Mouse (Mus musculus) heart, embryonic 13.5 days (tissue): ENCODE measurements around the gene Sf3b5. TPM values are rescaled to one million over a fixed set of nuclear protein-coding genes. Genes with fewer than 3 reads are reported as not detected.

ENCODE experiments used
- ATAC-seq: fragments of 200-750 bp; cut with Nextera tagmentation; 2 replicates; pipeline ENCODE4 v1.8.0; 2017; ENCODE audit warnings: moderate TSS enrichment; ENCODE audit not compliant: insufficient number of reproducible peaks, low FRiP score, low TSS enrichment; ENCODE audit errors: extremely low read depth
- H3K27ac ChIP-seq: fragments of 300-500 bp; sonication (generic); replicated peaks from 2 replicates; pipeline ENCODE4 v1.5.1; 2015; ENCODE audit warnings: moderate library complexity, mild to moderate bottlenecking, inconsistent platforms
- H3K27me3 ChIP-seq: fragments of 300-500 bp; sonication (generic); replicated peaks from 2 replicates; pipeline ENCODE4 v1.6.1; 2015; ENCODE audit warnings: mild to moderate bottlenecking, inconsistent platforms
- H3K36me3 ChIP-seq: fragments of 300-500 bp; sonication (generic); 2 replicates; pipeline ENCODE4 v1.6.1; 2015; ENCODE audit warnings: mild to moderate bottlenecking, inconsistent platforms
- H3K4me1 ChIP-seq: fragments of 300-500 bp; sonication (generic); 2 replicates; pipeline ENCODE4 v1.6.1; 2015; ENCODE audit warnings: inconsistent platforms
- H3K4me2 ChIP-seq: fragments of 300-500 bp; sonication (generic); 2 replicates; pipeline ENCODE4 v1.6.1; 2015; ENCODE audit warnings: inconsistent platforms, mild to moderate bottlenecking, moderate library complexity
- H3K4me3 ChIP-seq: fragments of 300-500 bp; sonication (generic); 2 replicates; pipeline ENCODE4 v1.5.1; 2015; ENCODE audit warnings: moderate library complexity, mild to moderate bottlenecking, inconsistent platforms
- H3K9ac ChIP-seq: fragments of 300-500 bp; sonication (generic); 2 replicates; pipeline ENCODE4 v1.6.1; 2015; ENCODE audit warnings: inconsistent platforms, mild to moderate bottlenecking, moderate library complexity
- H3K9me3 ChIP-seq: fragments of 300-500 bp; sonication (generic); 2 replicates; pipeline ENCODE4 v1.6.1; 2016; ENCODE audit warnings: inconsistent platforms
- WGBS: fragments of 180-500 bp; shearing (Covaris S2); methylation state at CpG from one replicate; pipeline ENCODE4 v1.1.7; 2015; ENCODE audit warnings: mixed read lengths; 5-methylcytosine and 5-hydroxymethylcytosine counted together
- polyA plus RNA-seq: library from polyadenylated mRNA; unstranded; fragments of >200 nt; fragmentation: Nextera tagmentation; extraction: Ambion mirVana; gene quantifications from 2 replicates; pipeline ENCODE4 v1.2.1, GENCODE M21; 2015

Sf3b5 gene
- polyA plus RNA-seq, result 28.9 and 32.3 TPM in 2 replicates

DNA sequence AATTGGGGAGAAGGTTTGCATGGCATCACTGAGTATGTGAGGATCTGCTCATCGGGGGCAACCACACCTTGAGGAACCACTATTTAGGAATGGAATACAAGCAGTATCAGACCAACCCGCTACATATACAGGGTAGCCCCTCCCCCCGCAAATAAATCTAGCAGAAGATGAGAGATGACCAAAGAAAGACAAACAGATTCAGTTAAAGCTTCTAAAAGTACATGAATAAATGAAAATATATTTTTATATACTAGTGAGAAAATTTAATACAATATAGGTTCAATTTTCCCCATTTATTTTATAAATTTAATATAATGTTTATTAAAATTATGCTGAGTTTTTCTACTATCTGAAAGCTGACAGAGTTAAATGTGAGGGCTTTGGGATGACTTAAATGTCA, at the start of gene Sf3b5:
TSS of gene Sf3b5 (plus strand) at position 301 of the 400 bp plus-strand sequence.
- peaks cover 2% of the 10 kb centered on the region for H3K36me3 ChIP-seq
- no peak within 1 kb of the TSS for H3K4me2 ChIP-seq
- no peak within 1 kb of the TSS for H3K4me3 ChIP-seq
- H3K27ac ChIP-seq, result no peak within 1 kb of the TSS
- 78% methylated on average over 3 of the region's 3 CpGs for WGBS
- H3K27me3 ChIP-seq, result no peaks in the 10 kb centered on the region
- no peak for ATAC-seq
- H3K9me3 ChIP-seq, result no peaks in the 10 kb centered on the region
- H3K4me1 ChIP-seq, result peaks cover 13% of the 10 kb centered on the region
- H3K9ac ChIP-seq, result no peak within 1 kb of the TSS

DNA sequence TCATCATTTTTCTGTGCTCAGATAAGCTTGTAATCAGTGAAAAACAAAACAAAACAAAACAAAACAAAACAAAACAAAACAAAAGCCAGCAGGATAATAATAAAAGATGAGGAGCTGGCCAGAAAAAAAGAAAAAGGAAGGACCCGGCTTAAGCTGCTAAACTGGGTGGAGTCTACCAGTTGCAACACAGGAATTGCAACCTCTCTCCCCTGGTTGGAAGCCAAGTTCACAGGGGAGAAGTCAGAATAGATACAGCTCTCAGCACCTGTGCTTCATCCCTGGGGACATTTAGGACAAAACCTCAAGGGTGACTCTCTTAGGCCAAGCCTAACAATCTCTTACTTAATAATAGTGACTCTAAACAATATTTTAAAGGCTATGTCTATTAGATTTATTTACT, 49.3 kb upstream of the Sf3b5 start:
- H3K27ac ChIP-seq, result no peak overlapping the region
- H3K4me1 ChIP-seq, result no peaks in the 10 kb centered on the region
- H3K36me3 ChIP-seq, result no peaks in the 10 kb centered on the region
- H3K9ac ChIP-seq, result no peak overlapping the region
- H3K9me3 ChIP-seq, result no peaks in the 10 kb centered on the region
- WGBS, result 41% methylated on average over 1 of the region's 1 CpGs
- H3K4me3 ChIP-seq, result no peak overlapping the region
- no peaks in the 10 kb centered on the region for H3K27me3 ChIP-seq
- no peak overlapping the region for H3K4me2 ChIP-seq
- ATAC-seq, result no peak

DNA sequence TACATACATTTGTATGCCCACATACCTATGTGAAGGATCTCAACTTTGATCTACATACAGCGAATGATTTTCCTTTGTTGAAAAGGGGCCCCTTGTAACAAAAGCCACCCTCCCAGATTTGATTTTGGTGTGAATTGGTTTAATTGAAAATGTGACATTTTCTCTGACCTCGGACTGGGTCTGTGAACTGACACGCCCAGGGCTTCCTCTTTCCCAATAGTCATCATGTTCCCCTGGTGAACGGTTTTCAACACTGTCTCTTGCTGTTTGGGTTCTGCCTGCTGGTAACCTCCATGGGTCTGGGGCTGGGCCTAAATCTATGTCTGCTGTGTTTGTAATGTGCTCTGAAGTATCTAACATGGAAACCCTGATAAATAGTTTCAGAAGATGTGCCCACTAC, 47.9 kb upstream of the Sf3b5 start:
- Histone ChIP-seq H3K4me2 (no peak overlapping the region), H3K9me3 (no peaks in the 10 kb centered on the region), H3K4me1 (no peaks in the 10 kb centered on the region), H3K27me3 (no peaks in the 10 kb centered on the region), H3K27ac (no peak overlapping the region), H3K4me3 (no peak overlapping the region), H3K36me3 (no peaks in the 10 kb centered on the region), H3K9ac (no peak overlapping the region)
- no peak for ATAC-seq
- 75% methylated on average over 4 of the region's 4 CpGs for WGBS

DNA sequence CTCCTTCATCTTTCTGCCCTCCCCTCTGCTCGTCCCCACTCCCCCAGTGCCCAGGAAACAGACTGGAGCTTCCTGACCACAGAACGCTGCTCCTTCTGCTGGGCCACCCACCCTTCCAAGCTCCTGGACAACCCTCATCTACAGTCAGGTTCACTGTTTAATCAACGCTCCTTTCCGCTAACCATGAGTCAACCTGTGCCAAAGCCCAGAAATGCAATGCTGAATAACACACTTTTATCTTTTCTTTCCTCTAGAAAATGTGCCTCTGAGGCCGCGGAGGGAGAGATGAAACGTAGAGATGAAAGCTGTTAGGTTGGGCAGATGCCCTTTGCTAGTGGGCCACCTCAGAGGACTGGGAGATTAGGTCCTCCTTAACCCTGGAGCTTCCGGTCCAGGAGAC, 43.6 kb upstream of the Sf3b5 start:
- no peak overlapping the region for H3K27ac ChIP-seq
- ATAC-seq, result no peak
- H3K9ac ChIP-seq, result no peak overlapping the region
- no peaks in the 10 kb centered on the region for H3K27me3 ChIP-seq
- no peaks in the 10 kb centered on the region for H3K36me3 ChIP-seq
- no peak overlapping the region for H3K4me2 ChIP-seq
- no peak overlapping the region for H3K4me3 ChIP-seq
- 71% methylated on average over 8 of the region's 8 CpGs for WGBS
- no peaks in the 10 kb centered on the region for H3K9me3 ChIP-seq
- H3K4me1 ChIP-seq, result peaks cover 5% of the 10 kb centered on the region; the same call in 1 of the 2 replicates

DNA sequence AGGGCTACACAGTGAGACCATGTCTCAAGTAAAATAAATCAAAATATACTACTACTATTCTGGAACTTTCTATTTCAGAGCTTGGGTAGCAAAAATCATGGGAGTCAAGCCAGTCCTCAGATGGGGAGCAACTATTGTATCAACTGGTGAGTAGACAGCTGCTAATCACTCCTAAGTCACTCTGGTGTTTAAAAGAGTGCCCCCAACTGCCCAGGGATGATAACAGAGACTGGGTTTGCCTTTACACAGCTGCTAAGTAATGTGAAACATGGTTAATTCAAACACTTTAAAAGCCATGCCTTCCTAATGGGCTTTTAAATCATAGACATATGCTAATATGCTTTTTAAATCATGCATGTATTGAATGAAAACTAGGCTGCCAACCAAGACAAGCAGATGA, 42.9 kb upstream of the Sf3b5 start:
- no peak for ATAC-seq
- H3K4me2 ChIP-seq, result no peak overlapping the region

DNA sequence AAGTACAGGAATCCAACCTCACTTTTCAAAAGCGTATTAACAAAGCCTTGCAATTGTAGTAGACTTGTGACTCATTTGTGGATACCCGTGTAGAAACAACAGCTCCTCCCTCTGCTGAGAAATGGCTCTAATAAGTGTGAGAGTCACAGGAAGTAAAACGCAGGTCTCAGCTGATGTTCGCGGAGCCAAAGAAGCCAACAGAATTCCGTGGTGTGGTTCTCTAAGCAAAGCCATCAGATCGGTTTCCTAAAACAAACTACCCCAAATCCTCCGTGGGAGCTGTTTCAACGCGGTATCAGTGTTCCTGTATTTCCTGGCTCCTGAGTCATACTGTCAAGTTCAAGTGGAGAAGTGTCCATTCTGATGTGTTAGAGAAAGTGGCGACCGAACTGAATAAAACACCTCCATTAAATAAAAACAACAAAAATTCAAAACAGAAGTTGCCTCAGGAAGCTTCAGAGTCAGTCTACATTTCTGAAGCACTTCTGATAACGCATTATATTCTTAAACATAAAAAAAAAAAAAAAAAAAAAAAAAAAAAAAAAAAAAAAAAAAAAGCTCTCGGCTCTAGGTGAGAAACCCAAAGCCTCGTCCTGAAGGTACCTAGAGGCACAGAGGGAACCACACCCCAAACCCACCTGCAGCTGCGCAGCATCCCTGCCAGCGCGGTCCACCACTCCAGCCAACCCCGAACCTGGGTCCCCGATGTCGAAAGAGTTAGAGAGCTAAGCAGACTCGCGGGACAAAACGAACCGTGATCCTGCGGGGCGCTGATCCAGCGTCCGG, 41.6 kb upstream of the Sf3b5 start:
- peaks cover 5% of the 10 kb centered on the region; the same call in 1 of the 2 replicates for H3K4me1 ChIP-seq
- 4% methylated on average over 29 of the region's 29 CpGs for WGBS
- no peaks in the 10 kb centered on the region for H3K9me3 ChIP-seq
- H3K4me3 ChIP-seq, result peak overlapping the region; percentile 81
- H3K4me2 ChIP-seq, result peak overlapping the region; percentile 90
- H3K27me3 ChIP-seq, result no peaks in the 10 kb centered on the region
- H3K36me3 ChIP-seq, result no peaks in the 10 kb centered on the region
- ATAC-seq, result no peak
- H3K27ac ChIP-seq, result no peak overlapping the region
- H3K9ac ChIP-seq, result peak overlapping the region; percentile 82

More for the DNA sequence above, 42.9 kb upstream of the Sf3b5 start:
- H3K4me3 ChIP-seq, result no peak overlapping the region
- H3K27me3 ChIP-seq, result no peaks in the 10 kb centered on the region
- H3K27ac ChIP-seq, result no peak overlapping the region
- H3K9ac ChIP-seq, result no peak overlapping the region
- no peaks in the 10 kb centered on the region for H3K36me3 ChIP-seq
- H3K4me1 ChIP-seq, result peaks cover 5% of the 10 kb centered on the region; the same call in 1 of the 2 replicates
- no peaks in the 10 kb centered on the region for H3K9me3 ChIP-seq

DNA sequence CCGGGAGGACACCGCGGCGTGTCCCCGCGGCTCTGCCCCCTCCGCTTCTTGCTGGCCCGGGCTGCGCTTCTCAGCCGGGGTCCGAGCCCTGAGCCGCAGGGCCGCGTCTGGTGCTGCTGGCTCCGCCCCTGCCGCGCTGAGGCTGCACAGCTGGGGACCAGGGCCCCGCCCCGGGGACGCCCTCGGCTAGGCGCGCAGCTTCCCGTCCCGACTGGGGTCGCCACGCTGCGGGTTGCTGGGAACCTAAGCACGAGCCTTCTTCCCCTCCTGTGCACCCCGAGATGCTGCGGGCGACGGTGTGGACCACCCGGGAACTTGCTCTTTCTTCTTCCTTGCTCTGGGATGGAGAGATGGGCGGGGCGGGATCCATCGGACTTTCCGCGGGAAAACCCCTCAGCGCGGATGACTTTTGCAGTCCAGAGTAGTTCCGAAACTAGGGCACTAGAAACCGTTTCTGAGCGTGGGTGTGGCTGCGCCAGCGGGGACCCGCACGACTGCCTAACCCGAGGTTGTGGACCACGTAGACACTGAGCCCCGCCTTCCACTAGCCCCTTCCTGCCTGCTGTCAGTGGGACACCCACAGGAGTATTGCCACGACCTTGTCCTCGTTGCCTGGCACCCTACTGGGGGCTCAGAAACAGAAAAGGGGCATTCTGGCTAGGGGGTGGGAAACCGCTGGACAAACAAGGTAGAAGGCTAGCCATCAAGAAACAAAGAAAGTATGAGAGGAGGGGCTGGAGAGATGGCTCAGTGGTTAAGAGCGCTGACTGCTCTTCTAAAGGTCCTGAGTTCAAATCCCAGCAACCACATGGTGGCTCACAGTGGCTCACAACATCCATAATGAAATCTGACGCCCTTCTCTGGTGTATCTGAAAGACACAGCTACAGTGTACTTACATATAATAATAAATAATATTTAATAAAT, 40.7 kb upstream of the Sf3b5 start, which contains the start of gene Stx11:
TSS of gene Stx11 (minus strand) at position 148 of the 925 bp plus-strand sequence.
- Histone ChIP-seq H3K4me1 (peaks cover 5% of the 10 kb centered on the region; the same call in 1 of the 2 replicates), H3K27ac (no peak within 1 kb of the TSS), H3K4me3 (peak within 1 kb of the TSS; percentile 81), H3K4me2 (peak within 1 kb of the TSS; percentile 90), H3K27me3 (no peaks in the 10 kb centered on the region), H3K9ac (peak within 1 kb of the TSS; percentile 82), H3K9me3 (no peaks in the 10 kb centered on the region), H3K36me3 (no peaks in the 10 kb centered on the region)
- 4% methylated on average over 56 of the region's 56 CpGs for WGBS
- ATAC-seq, result peak; percentile 65

DNA sequence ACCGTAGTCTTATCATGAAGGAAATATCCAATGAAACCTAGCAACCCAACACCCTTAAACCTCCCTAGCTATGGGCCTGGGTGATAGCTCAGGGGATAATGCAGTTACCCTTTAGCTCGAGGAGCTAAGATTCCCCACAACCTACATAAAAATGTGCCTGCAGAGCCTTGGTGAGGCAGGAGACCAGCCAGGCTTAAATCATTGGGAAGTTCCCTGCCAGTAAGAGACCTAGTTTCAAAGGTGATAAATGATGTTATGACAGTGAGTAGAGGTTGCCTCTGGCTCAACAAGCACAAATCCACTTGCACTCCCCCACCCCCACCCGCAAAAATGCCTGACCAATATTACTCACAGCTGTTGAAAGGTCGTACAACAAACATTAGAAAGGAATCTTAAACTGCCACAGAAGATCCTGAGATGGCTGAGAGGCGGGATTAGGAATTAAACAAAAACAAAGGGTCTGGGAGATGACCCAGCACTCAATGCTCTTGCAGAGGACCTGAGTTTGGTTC, 39.4 kb upstream of the Sf3b5 start:
- H3K27ac ChIP-seq, result no peak overlapping the region
- no peak overlapping the region for H3K4me2 ChIP-seq
- no peak overlapping the region for H3K4me3 ChIP-seq
- H3K36me3 ChIP-seq, result no peaks in the 10 kb centered on the region
- H3K9ac ChIP-seq, result no peak overlapping the region
- ATAC-seq, result no peak
- no peaks in the 10 kb centered on the region for H3K9me3 ChIP-seq
- H3K4me1 ChIP-seq, result peaks cover 5% of the 10 kb centered on the region; the same call in 1 of the 2 replicates
- WGBS, result 70% methylated on average over 5 of the region's 5 CpGs
- H3K27me3 ChIP-seq, result no peaks in the 10 kb centered on the region

DNA sequence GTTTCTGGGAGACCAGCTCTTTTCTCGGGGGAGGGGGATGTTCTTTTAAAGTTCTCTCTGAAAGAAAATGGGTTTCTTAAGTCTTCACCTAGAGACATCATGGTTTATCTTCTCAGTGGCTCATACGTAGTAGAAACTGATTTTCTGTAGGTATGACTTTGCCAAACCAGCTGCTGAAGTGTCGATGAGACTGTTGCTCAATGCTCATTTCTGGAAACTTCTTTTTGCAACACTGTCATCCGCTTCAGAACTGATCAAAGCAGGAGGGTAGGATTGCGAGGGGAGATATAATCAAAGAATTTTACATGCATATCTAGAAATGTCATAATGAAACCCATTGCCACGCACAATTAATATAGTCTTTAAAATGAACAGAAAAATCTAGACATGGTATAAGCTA, 30.6 kb upstream of the Sf3b5 start:
- 78% methylated on average over 6 of the region's 6 CpGs for WGBS
- no peak overlapping the region for H3K27ac ChIP-seq
- ATAC-seq, result no peak
- no peak overlapping the region for H3K4me3 ChIP-seq
- H3K9me3 ChIP-seq, result no peaks in the 10 kb centered on the region
- no peaks in the 10 kb centered on the region for H3K27me3 ChIP-seq
- H3K9ac ChIP-seq, result no peak overlapping the region
- H3K4me2 ChIP-seq, result no peak overlapping the region
- no peaks in the 10 kb centered on the region for H3K36me3 ChIP-seq
- no peaks in the 10 kb centered on the region for H3K4me1 ChIP-seq

DNA sequence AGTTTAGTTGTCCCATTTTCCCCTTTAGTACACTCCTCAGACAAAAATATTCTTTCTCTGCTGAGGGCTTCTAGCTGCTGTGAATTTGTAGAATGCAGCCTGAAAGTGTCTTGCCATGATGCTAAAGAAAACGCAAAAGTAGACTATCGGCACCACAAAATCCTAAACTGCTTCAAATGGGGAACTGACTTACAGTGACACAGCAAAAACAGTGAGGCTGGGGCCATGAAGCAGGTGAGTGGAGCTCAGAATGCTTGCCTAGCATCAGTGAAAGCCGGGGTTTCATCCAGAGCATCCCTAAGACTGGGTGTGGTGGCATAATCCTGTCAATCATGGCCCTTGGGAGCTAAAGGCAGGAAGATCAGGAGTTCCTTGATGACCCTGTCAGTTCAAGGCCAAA, 29.7 kb upstream of the Sf3b5 start:
- no peak overlapping the region for H3K4me3 ChIP-seq
- H3K36me3 ChIP-seq, result no peaks in the 10 kb centered on the region
- ATAC-seq, result no peak
- 84% methylated on average over 3 of the region's 3 CpGs for WGBS
- H3K9me3 ChIP-seq, result no peaks in the 10 kb centered on the region
- H3K27ac ChIP-seq, result no peak overlapping the region
- no peaks in the 10 kb centered on the region for H3K4me1 ChIP-seq
- no peak overlapping the region for H3K4me2 ChIP-seq
- no peaks in the 10 kb centered on the region for H3K27me3 ChIP-seq
- no peak overlapping the region for H3K9ac ChIP-seq

DNA sequence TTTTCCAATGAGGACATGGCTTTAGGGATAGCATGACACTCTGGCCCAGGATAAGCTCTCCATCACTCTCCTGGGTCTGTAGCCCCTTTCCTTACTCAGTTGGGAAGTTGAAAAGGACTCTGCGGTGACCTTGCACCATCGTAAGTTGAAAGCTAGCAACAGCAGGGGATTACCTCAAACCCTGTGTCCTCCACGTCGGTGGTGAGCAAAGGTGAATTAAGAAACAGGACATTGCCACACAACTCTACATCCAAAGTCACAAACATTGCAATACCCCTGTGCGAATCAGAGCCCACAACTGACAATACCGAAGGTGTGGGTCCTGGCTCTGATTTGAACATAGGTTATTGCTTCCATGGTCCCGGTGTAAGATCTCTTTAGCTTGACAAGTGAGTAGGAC, 29.2 kb upstream of the Sf3b5 start:
- Histone ChIP-seq H3K36me3 (no peaks in the 10 kb centered on the region), H3K9me3 (no peaks in the 10 kb centered on the region), H3K27ac (no peak overlapping the region), H3K27me3 (no peaks in the 10 kb centered on the region), H3K4me2 (no peak overlapping the region), H3K4me3 (no peak overlapping the region), H3K9ac (no peak overlapping the region), H3K4me1 (peaks cover under 1% of the 10 kb centered on the region; the same call in 1 of the 2 replicates)
- WGBS, result 85% methylated on average over 7 of the region's 7 CpGs
- no peak for ATAC-seq
